Mouse (Mus musculus): Measurements from ENCODE around the gene Ly6g6c. TPM values are rescaled to one million over a fixed set of nuclear protein-coding genes. Genes with fewer than 3 reads are reported as not detected.

Gene Ly6g6c
- polyA plus RNA-seq, 1 experiment from 2014 or later, result 0.38 TPM

DNA sequence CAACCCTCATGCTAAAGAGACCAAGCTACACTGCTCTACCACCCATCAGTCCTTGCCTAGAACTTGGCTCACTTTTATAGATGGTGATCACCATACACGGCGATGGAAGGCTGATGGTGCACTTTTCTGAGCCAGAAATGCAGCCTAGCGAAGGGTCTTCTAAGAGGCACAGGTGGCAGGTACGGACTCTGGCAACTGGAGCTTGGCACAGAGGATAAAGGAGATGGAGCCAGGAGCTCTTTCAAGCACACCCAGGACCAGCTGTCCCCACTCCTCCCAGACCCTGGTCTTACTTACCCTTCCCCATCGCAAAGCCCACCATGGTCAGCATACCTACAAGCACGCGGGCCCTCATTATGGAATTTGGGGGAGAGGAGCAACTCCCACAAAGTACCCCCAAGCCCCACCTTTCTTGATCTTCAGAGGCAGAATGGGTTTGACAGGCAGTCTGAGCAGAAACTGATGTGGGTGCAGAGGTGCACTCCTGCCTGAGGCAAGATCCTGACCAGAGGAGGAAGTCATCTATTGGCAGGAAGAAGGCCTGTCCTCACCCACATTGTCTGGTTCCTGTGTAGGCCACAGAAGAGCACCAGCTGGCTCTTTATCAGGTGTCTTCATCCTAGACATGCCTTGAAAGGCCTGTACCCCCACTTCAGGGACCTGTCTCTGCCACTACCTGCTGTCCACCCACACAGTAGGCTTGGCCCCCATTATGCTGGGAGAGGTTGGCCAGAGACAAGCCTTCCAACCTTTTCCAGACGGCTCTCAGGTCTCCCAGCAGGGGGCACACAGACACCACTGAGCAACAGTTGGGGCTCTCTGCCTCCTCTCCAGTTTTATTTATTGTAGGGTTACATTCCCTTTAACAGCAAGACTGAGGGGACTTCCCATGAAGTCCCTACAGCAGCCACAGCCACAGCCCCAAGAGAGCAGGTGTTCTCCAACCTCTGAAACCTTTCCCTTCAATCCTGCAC, 50.1 kb downstream of the Ly6g6c start, which contains the start of gene Ly6g5b:
TSS of gene Ly6g5b (minus strand) at position 383 of the 974 bp plus-strand sequence.
- Histone ChIP-seq H3K4me3 (ENCODE audit: low read depth, low read length) (no peak within 1 kb of the TSS), H3K9me3 (ENCODE audit: low read depth, low read length) (no peaks in the 10 kb centered on the region), H3K9ac (no peak within 1 kb of the TSS), H3K27ac (ENCODE audit: low read depth) (no peak within 1 kb of the TSS), H3K36me3 (ENCODE audit: insufficient read depth) (peaks cover 52% of the 10 kb centered on the region), H3K4me2 (no peak within 1 kb of the TSS), H3K4me1 (ENCODE audit: insufficient read depth) (0 out of 2 replicates have a peak, but pooled peaks cover 3% of the 10 kb centered on the region), H3K27me3 (ENCODE audit: insufficient read depth, low read length) (no peaks in the 10 kb centered on the region)
- peak; percentile 58 for TF ChIP-seq CTCF (IDR thresholded peaks at IDR 0.05; ENCODE audit: low read depth)
- ATAC-seq (ENCODE audit: insufficient read depth) (no peak), DNase-seq (peak; percentile 53)
- WGBS, result 84% methylated on average over 8 of the region's 8 CpGs

Other genes with a start within 250 kb of the Ly6g6c start
- 22.2 and 25.0 TPM in 2 replicates for gene Stk19, start 228.4 kb upstream of the Ly6g6c start, polyA plus RNA-seq (2014; fragmentation: Nextera tagmentation; extraction: Ambion mirVana)
- gene Dxo, start 228.4 kb upstream of the Ly6g6c start, polyA plus RNA-seq (2014; fragmentation: Nextera tagmentation; extraction: Ambion mirVana), result 56.0 and 71.5 TPM in 2 replicates
- 44.6 and 50.3 TPM in 2 replicates for gene Skiv2l, start 215.2 kb upstream of the Ly6g6c start, polyA plus RNA-seq (2014; fragmentation: Nextera tagmentation; extraction: Ambion mirVana)
- gene Nelfe, start 215.0 kb upstream of the Ly6g6c start, polyA plus RNA-seq (2014; fragmentation: Nextera tagmentation; extraction: Ambion mirVana), result 110 and 115 TPM in 2 replicates
- 1.8 and 2.5 TPM in 2 replicates for gene Cfb, start 202.9 kb upstream of the Ly6g6c start, polyA plus RNA-seq (2014; fragmentation: Nextera tagmentation; extraction: Ambion mirVana)
- gene Zbtb12, start 185.9 kb upstream of the Ly6g6c start, polyA plus RNA-seq (2014; fragmentation: Nextera tagmentation; extraction: Ambion mirVana), result 0.81 and 1.2 TPM in 2 replicates
- gene Gm20547, start 183.3 kb upstream of the Ly6g6c start, polyA plus RNA-seq (2014; fragmentation: Nextera tagmentation; extraction: Ambion mirVana), result not detected in 2 replicates
- gene C2, start 167.1 kb upstream of the Ly6g6c start, polyA plus RNA-seq (2014; fragmentation: Nextera tagmentation; extraction: Ambion mirVana), result 1.3 and 1.4 TPM in 2 replicates
- gene Ehmt2, start 166.9 kb upstream of the Ly6g6c start, polyA plus RNA-seq (2014; fragmentation: Nextera tagmentation; extraction: Ambion mirVana), result 64.1 and 71.0 TPM in 2 replicates
- gene Slc44a4, start 150.9 kb upstream of the Ly6g6c start, polyA plus RNA-seq (2014; fragmentation: Nextera tagmentation; extraction: Ambion mirVana), result 0.42 and 0.55 TPM in 2 replicates
- 10.6 and 11.6 TPM in 2 replicates for gene Neu1, start 134.1 kb upstream of the Ly6g6c start, polyA plus RNA-seq (2014; fragmentation: Nextera tagmentation; extraction: Ambion mirVana)
- 0.16 and 0.35 TPM in 2 replicates for gene Hspa1b, start 106.2 kb upstream of the Ly6g6c start, polyA plus RNA-seq (2014; fragmentation: Nextera tagmentation; extraction: Ambion mirVana)
- gene Gm20481, start 95.5 kb upstream of the Ly6g6c start, polyA plus RNA-seq (2014; fragmentation: Nextera tagmentation; extraction: Ambion mirVana), result 1.3 TPM in 1 of 2 replicates, not detected in the other
- gene Hspa1a, start 93.2 kb upstream of the Ly6g6c start, polyA plus RNA-seq (2014; fragmentation: Nextera tagmentation; extraction: Ambion mirVana), result 2.0 and 2.1 TPM in 2 replicates
- gene Hspa1l, start 92.7 kb upstream of the Ly6g6c start, polyA plus RNA-seq (2014; fragmentation: Nextera tagmentation; extraction: Ambion mirVana), result 0.83 and 1.1 TPM in 2 replicates
- gene Lsm2, start 83.5 kb upstream of the Ly6g6c start, polyA plus RNA-seq (2014; fragmentation: Nextera tagmentation; extraction: Ambion mirVana), result 241 and 265 TPM in 2 replicates
- 135 and 161 TPM in 2 replicates for gene Vars, start 64.4 kb upstream of the Ly6g6c start, polyA plus RNA-seq (2014; fragmentation: Nextera tagmentation; extraction: Ambion mirVana)
- 0.11 and 0.47 TPM in 2 replicates for gene Vwa7, start 48.8 kb upstream of the Ly6g6c start, polyA plus RNA-seq (2014; fragmentation: Nextera tagmentation; extraction: Ambion mirVana)
- gene Sapcd1, start 37.4 kb upstream of the Ly6g6c start, polyA plus RNA-seq (2014; fragmentation: Nextera tagmentation; extraction: Ambion mirVana), result 16.1 and 17.2 TPM in 2 replicates
- gene Msh5, start 18.6 kb upstream of the Ly6g6c start, polyA plus RNA-seq (2014; fragmentation: Nextera tagmentation; extraction: Ambion mirVana), result 4.2 and 4.6 TPM in 2 replicates
- 67.1 and 73.6 TPM in 2 replicates for gene Clic1, start 15.4 kb upstream of the Ly6g6c start, polyA plus RNA-seq (2014; fragmentation: Nextera tagmentation; extraction: Ambion mirVana)
- 319 and 338 TPM in 2 replicates for gene Ddah2, start 6.4 kb upstream of the Ly6g6c start, polyA plus RNA-seq (2014; fragmentation: Nextera tagmentation; extraction: Ambion mirVana)
- 0.95 and 1.4 TPM in 2 replicates for gene Mpig6b, start 796 bp downstream of the Ly6g6c start, polyA plus RNA-seq (2014; fragmentation: Nextera tagmentation; extraction: Ambion mirVana)
- gene Ly6g6e, start 11.5 kb downstream of the Ly6g6c start, polyA plus RNA-seq (2014; fragmentation: Nextera tagmentation; extraction: Ambion mirVana), result 0.39 and 0.43 TPM in 2 replicates
- 2.7 and 4.0 TPM in 2 replicates for gene Ly6g6d, start 12.7 kb downstream of the Ly6g6c start, polyA plus RNA-seq (2014; fragmentation: Nextera tagmentation; extraction: Ambion mirVana)
- 0.49 and 0.96 TPM in 2 replicates for gene Ly6g6f, start 20.2 kb downstream of the Ly6g6c start, polyA plus RNA-seq (2014; fragmentation: Nextera tagmentation; extraction: Ambion mirVana)
- gene Abhd16a, start 23.9 kb downstream of the Ly6g6c start, polyA plus RNA-seq (2014; fragmentation: Nextera tagmentation; extraction: Ambion mirVana), result 79.7 and 80.9 TPM in 2 replicates
- not detected in 2 replicates for gene Ly6g5c, start 42.9 kb downstream of the Ly6g6c start, polyA plus RNA-seq (2014; fragmentation: Nextera tagmentation; extraction: Ambion mirVana)
- 1.1 TPM in 2 replicates for gene Ly6g5b, start 50.0 kb downstream of the Ly6g6c start, polyA plus RNA-seq (2014; fragmentation: Nextera tagmentation; extraction: Ambion mirVana)
- 18.3 and 19.0 TPM in 2 replicates for gene Gpank1, start 56.1 kb downstream of the Ly6g6c start, polyA plus RNA-seq (2014; fragmentation: Nextera tagmentation; extraction: Ambion mirVana)
- gene Csnk2b, start 56.7 kb downstream of the Ly6g6c start, polyA plus RNA-seq (2014; fragmentation: Nextera tagmentation; extraction: Ambion mirVana), result 288 and 291 TPM in 2 replicates
- gene D17H6S53E, start 61.0 kb downstream of the Ly6g6c start, polyA plus RNA-seq (2014; fragmentation: Nextera tagmentation; extraction: Ambion mirVana), result 6.8 and 7.6 TPM in 2 replicates
- gene Apom, start 66.7 kb downstream of the Ly6g6c start, polyA plus RNA-seq (2014; fragmentation: Nextera tagmentation; extraction: Ambion mirVana), result 0.31 and 0.67 TPM in 2 replicates
- gene Bag6, start 69.8 kb downstream of the Ly6g6c start, polyA plus RNA-seq (2014; fragmentation: Nextera tagmentation; extraction: Ambion mirVana), result 65.9 and 69.1 TPM in 2 replicates
- 210 and 238 TPM in 2 replicates for gene Prrc2a, start 99.5 kb downstream of the Ly6g6c start, polyA plus RNA-seq (2014; fragmentation: Nextera tagmentation; extraction: Ambion mirVana)
- 6.0 and 11.9 TPM in 2 replicates for gene Aif1, start 110.7 kb downstream of the Ly6g6c start, polyA plus RNA-seq (2014; fragmentation: Nextera tagmentation; extraction: Ambion mirVana)
- gene Lst1, start 123.1 kb downstream of the Ly6g6c start, polyA plus RNA-seq (2014; fragmentation: Nextera tagmentation; extraction: Ambion mirVana), result 11.6 and 14.1 TPM in 2 replicates
- 0.43 TPM in 1 of 2 replicates, not detected in the other for gene Ltb, start 129.1 kb downstream of the Ly6g6c start, polyA plus RNA-seq (2014; fragmentation: Nextera tagmentation; extraction: Ambion mirVana)
- gene Tnf, start 136.6 kb downstream of the Ly6g6c start, polyA plus RNA-seq (2014; fragmentation: Nextera tagmentation; extraction: Ambion mirVana), result 0.12 and 0.21 TPM in 2 replicates
- 0.26 TPM in 1 of 2 replicates, not detected in the other for gene Lta, start 140.0 kb downstream of the Ly6g6c start, polyA plus RNA-seq (2014; fragmentation: Nextera tagmentation; extraction: Ambion mirVana)
- gene Gm16181, start 155.4 kb downstream of the Ly6g6c start, polyA plus RNA-seq (2014; fragmentation: Nextera tagmentation; extraction: Ambion mirVana), result 0.37 and 0.70 TPM in 2 replicates
- gene Atp6v1g2, start 168.3 kb downstream of the Ly6g6c start, polyA plus RNA-seq (2014; fragmentation: Nextera tagmentation; extraction: Ambion mirVana), result 3.7 and 5.9 TPM in 2 replicates
- gene Nfkbil1, start 170.4 kb downstream of the Ly6g6c start, polyA plus RNA-seq (2014; fragmentation: Nextera tagmentation; extraction: Ambion mirVana), result 3.0 and 4.5 TPM in 2 replicates
- 529 and 569 TPM in 2 replicates for gene Ddx39b, start 176.4 kb downstream of the Ly6g6c start, polyA plus RNA-seq (2014; fragmentation: Nextera tagmentation; extraction: Ambion mirVana)
- 69.7 and 73.2 TPM in 2 replicates for gene H2-D1, start 197.3 kb downstream of the Ly6g6c start, polyA plus RNA-seq (2014; fragmentation: Nextera tagmentation; extraction: Ambion mirVana)

Measured in lung, embryonic 14.5 days (tissue).